Mouse (Mus musculus) E14TG2a.4 (cell line): ENCODE measurements around the gene Mb21d2.

Source experiments
- CTCF ChIP-seq: conservative IDR thresholded peaks from 2 replicates; pipeline ENCODE4 v1.5.1; 2014; ENCODE audit warnings: low read length
- POU5F1 ChIP-seq: IDR thresholded peaks from 2 replicates; pipeline ENCODE4 v1.6.1; 2014; ENCODE audit warnings: low read length, borderline replicate concordance

GRCm38 (mm10) chr16:28905567-28906289 is 23.7 kb downstream of the Mb21d2 start:
- TF ChIP-seq CTCF (no peak), POU5F1 (no peak)
